14 mouse cellular contexts compared by ENCODE assay signal in genomic region chr6:135362098-135362458, GRCm38 (mm10). TPM values are rescaled to one million over a fixed set of nuclear protein-coding genes. Genes with fewer than 3 reads are reported as not detected.
DNase-seq lines count a peak whose midpoint lies in the region; ATAC-seq and TF ChIP-seq lines count a peak whose summit lies in the region.
"Had no signal": no experiment of that assay in that cellular context is flagged by ENCODE, and none has a peak within 500 bp of the region (broad histone marks: within the 10 kb centered on the region; RNA-seq: fewer than 3 reads in every experiment).

No protein-coding gene starts in this region.

- intact Hi-C loops in left cerebral cortex, postnatal 4 days (cut with DNase I), result no loop called here

- no peak overlapping the region for H3K27ac ChIP-seq in heart, embryonic 11.5 days (ENCODE audit: low read depth, low read length)
- no peak overlapping the region for H3K27ac ChIP-seq in heart, embryonic 10.5 days
- H3K27ac ChIP-seq in lung, embryonic 14.5 days (ENCODE audit: low read depth), result peak overlapping the region; percentile 86
- H3K27ac ChIP-seq in intestine, embryonic 14.5 days (ENCODE audit: low read depth), result peak overlapping the region; percentile 44; the same call in 1 of the 2 replicates
- H3K27ac ChIP-seq in small intestine, adult 2 months (ENCODE audit: insufficient read depth, low read depth, low read length), result peak overlapping the region; percentile 100

- no peaks in the 10 kb centered on the region for H3K36me3 ChIP-seq in heart, embryonic 11.5 days (ENCODE audit: control insufficient read depth, insufficient read depth, low read length)
- H3K36me3 ChIP-seq in heart, embryonic 10.5 days, result no peaks in the 10 kb centered on the region
- H3K36me3 ChIP-seq in lung, embryonic 14.5 days (ENCODE audit: insufficient read depth), result peaks cover 6% of the 10 kb centered on the region; the same call in 1 of the 2 replicates
- no peaks in the 10 kb centered on the region for H3K36me3 ChIP-seq in intestine, embryonic 14.5 days (ENCODE audit: control insufficient read depth, insufficient read depth, low read length)
- H3K36me3 ChIP-seq in small intestine, adult 2 months (ENCODE audit: control insufficient read depth, insufficient read depth, low read length), result 0 out of 2 replicates have a peak, but pooled peaks cover 4% of the 10 kb centered on the region

- H3K9ac ChIP-seq in heart, embryonic 11.5 days (ENCODE audit: low read depth, low read length), result no peak overlapping the region
- peak overlapping the region; percentile 52; the same call in 1 of the 2 replicates for H3K9ac ChIP-seq in lung, embryonic 14.5 days
- H3K9ac ChIP-seq in intestine, embryonic 14.5 days (ENCODE audit: low read length), result no peak overlapping the region

- TF ChIP-seq POLR2A in small intestine, adult 2 months (IDR thresholded peaks at IDR 0.05; ENCODE audit: low read depth, low read length), result no peak

- no peak for TF ChIP-seq CTCF in lung, embryonic 14.5 days (IDR thresholded peaks at IDR 0.05; ENCODE audit: low read depth)
- TF ChIP-seq CTCF in small intestine, adult 2 months (IDR thresholded peaks at IDR 0.05; ENCODE audit: extremely low read depth, insufficient read length, insufficient replicate concordance, low read depth, low read length), result no peak

- no peak for ATAC-seq in heart, embryonic 11.5 days (replicated peaks; ENCODE audit: insufficient number of reproducible peaks, low FRiP score, low TSS enrichment)
- no peak for ATAC-seq in lung, embryonic 14.5 days (ENCODE audit: insufficient read depth)
- peak; percentile 19; the same call in 1 of the 2 replicates for ATAC-seq in intestine, embryonic 14.5 days (replicated peaks; ENCODE audit: low FRiP score, low TSS enrichment, low read depth)

- peak overlapping the region; percentile 46 for H3K4me2 ChIP-seq in heart, embryonic 11.5 days
- peak overlapping the region; percentile 58 for H3K4me2 ChIP-seq in lung, embryonic 14.5 days
- peak overlapping the region; percentile 39 for H3K4me2 ChIP-seq in intestine, embryonic 14.5 days (ENCODE audit: low read length)

- no peak overlapping the region for H3K4me3 ChIP-seq in heart, embryonic 11.5 days (ENCODE audit: low read depth, low read length)
- no peak overlapping the region for H3K4me3 ChIP-seq in heart, embryonic 10.5 days
- no peak overlapping the region for H3K4me3 ChIP-seq in lung, embryonic 14.5 days (ENCODE audit: low read depth, low read length)
- H3K4me3 ChIP-seq in intestine, embryonic 14.5 days (ENCODE audit: low read depth, low read length), result no peak overlapping the region
- H3K4me3 ChIP-seq in small intestine, adult 2 months (ENCODE audit: low read depth, low read length), result peak overlapping the region; percentile 75

- H3K4me1 ChIP-seq in heart, embryonic 11.5 days (ENCODE audit: control insufficient read depth, insufficient read depth, low read length), result 0 out of 2 replicates have a peak, but pooled peaks cover 3% of the 10 kb centered on the region
- H3K4me1 ChIP-seq in heart, embryonic 10.5 days, result peaks cover 24% of the 10 kb centered on the region
- peaks cover 40% of the 10 kb centered on the region for H3K4me1 ChIP-seq in lung, embryonic 14.5 days (ENCODE audit: insufficient read depth)
- H3K4me1 ChIP-seq in intestine, embryonic 14.5 days (replicated peaks; ENCODE audit: control insufficient read depth, insufficient read depth, low read length), result peaks cover 36% of the 10 kb centered on the region
- H3K4me1 ChIP-seq in small intestine, adult 2 months (ENCODE audit: control insufficient read depth, insufficient read depth, insufficient read length, low read length), result peaks cover 18% of the 10 kb centered on the region

- no peaks in the 10 kb centered on the region for H3K9me3 ChIP-seq in heart, embryonic 11.5 days (replicated peaks; ENCODE audit: control insufficient read depth, low read length)
- H3K9me3 ChIP-seq in heart, embryonic 10.5 days, result no peaks in the 10 kb centered on the region
- no peaks in the 10 kb centered on the region for H3K9me3 ChIP-seq in lung, embryonic 14.5 days (ENCODE audit: low read depth, low read length)
- no peaks in the 10 kb centered on the region for H3K9me3 ChIP-seq in intestine, embryonic 14.5 days (ENCODE audit: control insufficient read depth, low read length)

- WGBS in heart, embryonic 11.5 days (ENCODE audit: insufficient replicate concordance), result 66% methylated on average over 3 of the region's 3 CpGs
- 66% methylated on average over 3 of the region's 3 CpGs for WGBS in heart, embryonic 10.5 days
- 49% methylated on average over 3 of the region's 3 CpGs for WGBS in lung, embryonic 14.5 days
- WGBS in intestine, embryonic 14.5 days, result 69% methylated on average over 3 of the region's 3 CpGs
- WGBS in small intestine, adult 2 months, result 16% methylated on average over 3 of the region's 3 CpGs

- H3K27me3 ChIP-seq in heart, embryonic 11.5 days (ENCODE audit: control insufficient read depth, insufficient read depth, low read length), result no peaks in the 10 kb centered on the region
- H3K27me3 ChIP-seq in heart, embryonic 10.5 days (ENCODE audit: insufficient read depth, poor library complexity, severe bottlenecking), result no peaks in the 10 kb centered on the region
- no peaks in the 10 kb centered on the region for H3K27me3 ChIP-seq in lung, embryonic 14.5 days (ENCODE audit: insufficient read depth, low read length)
- no peaks in the 10 kb centered on the region for H3K27me3 ChIP-seq in intestine, embryonic 14.5 days (replicated peaks; ENCODE audit: control insufficient read depth, insufficient read depth, low read length)
- H3K27me3 ChIP-seq in small intestine, adult 2 months (ENCODE audit: control insufficient read depth, insufficient read depth, low read length), result no peaks in the 10 kb centered on the region

- no peak for DNase-seq in heart, embryonic 10.5 days (ENCODE audit: low spot score)
- DNase-seq in lung, embryonic 14.5 days, result no peak
- no peak for DNase-seq in lung, postnatal 10 days
- DNase-seq in intestine, embryonic 14.5 days (ENCODE audit: low spot score), result no peak
- DNase-seq in left cerebral cortex, postnatal 4 days, result no peak
- DNase-seq in urinary bladder, adult 2 months (ENCODE audit: low spot score), result no peak
- DNase-seq: cerebellum, adult 9-11 months; liver had no signal

RNA-seq across cellular contexts. Expression of gene Emp1, which starts 0.3 kb away (rescaled TPM):
- 7.7 and 10.0 TPM in 2 replicates for polyA plus RNA-seq in heart, embryonic 11.5 days (2014; fragmentation: Nextera tagmentation; extraction: Ambion mirVana)
- 5.1 and 10.5 TPM in 2 replicates for polyA plus RNA-seq in heart, embryonic 10.5 days (2016; fragmentation: Nextera tagmentation; extraction: Ambion mirVana)
- 23.7 and 25.1 TPM in 2 replicates for polyA plus RNA-seq in lung, embryonic 14.5 days (2014; fragmentation: Nextera tagmentation; extraction: Ambion mirVana)
- 12.7 and 15.2 TPM in 2 replicates for polyA plus RNA-seq in intestine, embryonic 14.5 days (2014; fragmentation: Nextera tagmentation; extraction: Ambion mirVana)
- polyA plus RNA-seq in small intestine, adult 2 months (2012; rRNA removed), result 131 and 234 TPM in 2 replicates
- total RNA-seq in left cerebral cortex, postnatal 4 days (2021), result 1 to 10 TPM; 6.0 to 7.1 TPM
- polyA plus RNA-seq in urinary bladder, adult 2 months (2012; rRNA removed), result 102 and 112 TPM in 2 replicates

RNA-seq across cellular contexts. Expression of gene Pbp2, which starts 51.9 kb away (rescaled TPM):
- not detected in 2 replicates for polyA plus RNA-seq in heart, embryonic 11.5 days (2014; fragmentation: Nextera tagmentation; extraction: Ambion mirVana)
- polyA plus RNA-seq in heart, embryonic 10.5 days (2016; fragmentation: Nextera tagmentation; extraction: Ambion mirVana), result 0.16 TPM in 1 of 2 replicates, not detected in the other
- polyA plus RNA-seq in lung, embryonic 14.5 days (2014; fragmentation: Nextera tagmentation; extraction: Ambion mirVana), result 0.38 and 0.53 TPM in 2 replicates
- polyA plus RNA-seq in intestine, embryonic 14.5 days (2014; fragmentation: Nextera tagmentation; extraction: Ambion mirVana), result 0.13 and 0.32 TPM in 2 replicates
- not detected in 2 replicates for polyA plus RNA-seq in small intestine, adult 2 months (2012; rRNA removed)
- total RNA-seq in left cerebral cortex, postnatal 4 days (2021), result not detected
- 0.41 and 0.52 TPM in 2 replicates for polyA plus RNA-seq in urinary bladder, adult 2 months (2012; rRNA removed)
- total RNA-seq: adrenal gland, postnatal 14 days; heart, postnatal 36 days; layer of hippocampus, adult 18-20 months had no signal
- polyA plus RNA-seq: CD4-positive, CD25-positive, alpha-beta regulatory T cell, adult 4 months had no signal

Comparison
In these comparisons a context has a peak if more than half of its experiments do, and no peak if none do; other contexts are left out.
1. H3K27ac ChIP-seq: peak in lung, embryonic 14.5 days (single experiment), intestine, embryonic 14.5 days (single experiment) and small intestine, adult 2 months (single experiment); none in heart, embryonic 11.5 days (single experiment) and heart, embryonic 10.5 days (single experiment).
2. Peak in every context shown above with its lines, with median percentiles within 50 percentile points of each other: H3K4me2 ChIP-seq.